Mouse (Mus musculus) 3T3-L1 (cell line): ENCODE measurements around the gene Scin.

Source experiments
- DNase-seq: peaks from one replicate; pipeline ENCODE4 v3.0.0-alpha.2; 2015; ENCODE audit warnings: low read depth, low spot score

The Scin gene

DNA sequence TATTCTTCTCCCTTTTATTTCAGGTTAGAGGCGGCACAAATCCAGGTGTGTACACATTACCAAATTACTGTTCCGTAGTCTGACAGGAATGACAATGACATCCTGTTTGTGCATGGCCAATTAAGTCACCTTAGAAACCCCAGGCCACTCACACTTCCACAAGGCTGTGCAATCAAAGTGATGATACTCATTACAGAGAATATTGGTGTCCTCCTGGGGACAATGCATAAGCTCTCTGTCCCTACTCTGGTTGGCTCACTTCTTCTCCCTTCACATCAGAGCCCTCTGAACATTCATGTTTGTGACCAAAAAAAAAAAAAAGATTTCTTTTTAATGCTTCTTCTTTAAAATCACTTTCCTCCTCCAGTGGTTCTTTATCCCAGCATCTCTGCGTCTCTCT is 106.2 kb downstream of the Scin start:
- DNase-seq: no peak

DNA sequence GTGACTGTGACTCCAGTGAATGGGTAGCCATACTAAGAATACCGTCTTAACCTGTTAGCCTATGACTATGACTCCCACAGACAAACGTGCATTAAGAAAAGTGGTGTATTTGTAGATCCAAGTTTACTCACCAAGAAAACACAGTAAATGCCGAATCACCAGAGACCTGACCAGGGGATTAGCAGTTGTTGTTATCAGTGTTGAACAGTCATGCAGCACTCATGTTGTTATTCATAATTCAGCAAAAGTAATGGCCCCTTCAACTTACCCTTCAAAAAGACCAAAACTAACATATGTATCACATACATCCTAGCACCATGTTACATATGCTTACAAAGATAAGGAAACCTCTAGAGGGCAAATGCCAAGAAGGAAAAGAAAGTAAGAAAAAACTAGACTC is 106.6 kb downstream of the Scin start:
- DNase-seq: no peak

- DNase-seq: no peak
Observed at GRCm38 (mm10) chr12:40023918-40024317, 110.1 kb downstream of the Scin start.

DNA sequence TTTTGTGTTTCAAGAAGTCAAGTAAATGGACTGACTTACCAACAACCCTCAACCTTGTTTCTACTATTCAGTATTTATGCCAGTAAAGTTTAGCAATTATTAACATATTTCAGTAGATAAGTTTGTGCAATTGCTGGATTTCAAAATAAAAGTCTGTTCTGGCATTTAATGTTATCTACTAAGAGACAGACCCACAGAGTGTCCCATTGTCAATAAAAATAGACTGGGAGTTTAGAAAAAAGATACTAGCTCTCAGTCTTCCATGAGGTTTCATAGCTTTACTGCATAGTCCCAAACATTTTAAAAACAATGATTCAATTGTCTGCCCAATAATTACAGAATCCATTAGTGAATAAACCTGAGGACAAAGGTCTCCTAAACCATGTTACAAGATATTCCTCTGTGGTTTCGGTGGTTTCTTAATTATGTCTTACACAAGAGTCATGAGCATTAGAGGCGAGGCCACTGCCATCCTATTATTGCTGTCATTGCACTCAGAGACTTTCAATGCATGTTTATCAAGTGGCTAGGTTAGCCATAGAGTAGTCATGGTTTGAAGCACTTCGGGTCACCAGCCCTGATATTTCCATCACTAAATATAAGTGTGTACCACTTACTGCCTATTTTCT is 110.9 kb downstream of the Scin start:
- DNase-seq: no peak

- no peak for DNase-seq
Observed at GRCm38 (mm10) chr12:40022344-40022743, 111.7 kb downstream of the Scin start.

GRCm38 (mm10) chr12:40017955-40018505 is 116.0 kb downstream of the Scin start:
- DNase-seq: no peak

- DNase-seq: no peak
Observed at GRCm38 (mm10) chr12:40016648-40017460, 117.2 kb downstream of the Scin start.

DNA sequence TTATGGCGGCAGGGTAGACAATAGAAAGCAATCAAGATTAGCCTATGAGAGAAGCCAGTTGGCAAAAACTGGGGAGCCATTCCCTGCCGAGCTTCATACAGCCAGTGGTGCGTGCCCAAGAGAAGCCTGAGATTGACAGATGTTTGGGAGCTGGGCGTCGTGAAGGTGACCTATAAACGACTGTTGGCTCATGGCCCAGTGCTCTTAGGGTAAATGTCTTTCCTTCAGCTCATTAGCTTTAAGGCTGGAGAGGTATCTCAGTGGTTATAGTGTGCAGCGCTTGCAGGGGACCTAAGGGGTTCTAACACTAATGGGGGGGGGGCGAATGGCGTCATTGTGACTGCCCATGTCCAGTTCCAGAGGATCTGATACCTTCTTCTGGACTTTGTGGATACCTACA is 118.0 kb downstream of the Scin start:
- no peak for DNase-seq

GRCm38 (mm10) chr12:40009866-40010265 is 124.2 kb downstream of the Scin start:
- DNase-seq: peak; percentile 26
